Mouse (Mus musculus) fibroblast of lung, adult 2 months (primary cell): ENCODE results near the gene Xxylt1.
A peak's percentile ranks its signal among the peaks of the same experiment; 100 is the strongest.

ENCODE experiments used
- DNase-seq: peaks from one replicate; pipeline ENCODE4 v3.0.0-alpha.2; 2011; ENCODE audit warnings: low read depth

The Xxylt1 gene

GRCm38 (mm10) chr16:31061246-31061880, 19.9 kb downstream of the Xxylt1 start:
- peak; percentile 54 for DNase-seq

- no peak for DNase-seq
Observed at GRCm38 (mm10) chr16:31060714-31061113, 20.5 kb downstream of the Xxylt1 start.

GRCm38 (mm10) chr16:31060226-31060625, 21.0 kb downstream of the Xxylt1 start:
- no peak for DNase-seq

- DNase-seq, result no peak
Observed at GRCm38 (mm10) chr16:31059730-31060129, 21.5 kb downstream of the Xxylt1 start.

GRCm38 (mm10) chr16:31052812-31053211, 28.4 kb downstream of the Xxylt1 start:
- DNase-seq, result no peak

GRCm38 (mm10) chr16:31052177-31052726, 29.0 kb downstream of the Xxylt1 start:
- no peak for DNase-seq

GRCm38 (mm10) chr16:31050701-31051100, 30.5 kb downstream of the Xxylt1 start:
- no peak for DNase-seq

GRCm38 (mm10) chr16:31048194-31048593, 33.0 kb downstream of the Xxylt1 start:
- no peak for DNase-seq

GRCm38 (mm10) chr16:31047186-31047898, 33.9 kb downstream of the Xxylt1 start:
- DNase-seq, result no peak

- no peak for DNase-seq
Observed at GRCm38 (mm10) chr16:31046217-31046659, 35.0 kb downstream of the Xxylt1 start.

GRCm38 (mm10) chr16:31045211-31045610, 36.0 kb downstream of the Xxylt1 start:
- no peak for DNase-seq

GRCm38 (mm10) chr16:31043136-31043535, 38.1 kb downstream of the Xxylt1 start:
- no peak for DNase-seq

GRCm38 (mm10) chr16:31041566-31041965, 39.7 kb downstream of the Xxylt1 start:
- DNase-seq, result no peak

- DNase-seq, result no peak
Observed at GRCm38 (mm10) chr16:31039803-31040459, 41.3 kb downstream of the Xxylt1 start.

GRCm38 (mm10) chr16:31037431-31037830, 43.8 kb downstream of the Xxylt1 start:
- no peak for DNase-seq

GRCm38 (mm10) chr16:31035651-31036245, 45.5 kb downstream of the Xxylt1 start:
- no peak for DNase-seq

GRCm38 (mm10) chr16:31035235-31035634, 46.0 kb downstream of the Xxylt1 start:
- no peak for DNase-seq

GRCm38 (mm10) chr16:31034051-31034450, 47.2 kb downstream of the Xxylt1 start:
- DNase-seq, result no peak

GRCm38 (mm10) chr16:31029739-31030485, 51.3 kb downstream of the Xxylt1 start:
- no peak for DNase-seq

GRCm38 (mm10) chr16:31027675-31028074, 53.6 kb downstream of the Xxylt1 start:
- DNase-seq, result no peak

- DNase-seq, result no peak
Observed at GRCm38 (mm10) chr16:31025516-31025915, 55.7 kb downstream of the Xxylt1 start.

- DNase-seq, result no peak
Observed at GRCm38 (mm10) chr16:31024997-31025396, 56.2 kb downstream of the Xxylt1 start.
